Mouse (Mus musculus): ENCODE results near the gene Myo16.

- TF ChIP-seq CTCF (IDR thresholded peaks at IDR 0.05; ENCODE audit: low read depth) (no peak), EP300 (IDR thresholded peaks at IDR 0.05; ENCODE audit: low read depth) (no peak)
Observed at GRCm38 (mm10) chr8:10671862-10672548, 518.3 kb downstream of the Myo16 start.
